Mouse (Mus musculus) neutrophil, adult 83 days (primary cell): ENCODE measurements around the gene Lamtor5. TPM values are rescaled to one million over a fixed set of nuclear protein-coding genes. Genes with fewer than 3 reads are reported as not detected.

ENCODE experiments used
- total RNA-seq, 2 experiments: library from RNA; stranded (reverse); gene quantifications; one replicate each; pipeline ENCODE4 v1.2.4; 2023

The Lamtor5 gene
- 10 to 100 TPM; 45.8 to 49.7 TPM for total RNA-seq

GRCm38 (mm10) chr3:107278479-107279269 lies at the start of gene Lamtor5:
Gene Lamtor5 (plus strand): TSS chr3:107278858.

GRCm38 (mm10) chr3:107230527-107230926 lies 48.1 kb upstream of the Lamtor5 start, which contains the start of gene A630076J17Rik:
Gene A630076J17Rik (plus strand): TSS chr3:107230614.

GRCm38 (mm10) chr3:107239607-107240006 lies 39.1 kb upstream of the Lamtor5 start, which contains the start of gene Prok1:
Gene Prok1 (minus strand): TSS chr3:107239707.

GRCm38 (mm10) chr3:107290764-107291381 lies 12.2 kb downstream of the Lamtor5 start, which contains the start of gene Slc16a4:
Gene Slc16a4 (plus strand): TSS chr3:107291230.

Other genes starting within 250 kb of the Lamtor5 start
- gene Kcna3, start 242.7 kb upstream of the Lamtor5 start, total RNA-seq, result 1 to 10 TPM; 8.4 to 10.0 TPM
- not detected for gene Kcna2, start 177.7 kb upstream of the Lamtor5 start, total RNA-seq
- not detected for gene Kcna10, start 95.8 kb upstream of the Lamtor5 start, total RNA-seq
- not detected for gene Cym, start 57.1 kb upstream of the Lamtor5 start, total RNA-seq
- gene A630076J17Rik, start 48.2 kb upstream of the Lamtor5 start, total RNA-seq, result not detected
- not detected for gene Prok1, start 39.2 kb upstream of the Lamtor5 start, total RNA-seq
- under 1 TPM; 0.28 to 0.33 TPM for gene Slc16a4, start 12.4 kb downstream of the Lamtor5 start, total RNA-seq
- gene Rbm15, start 54.8 kb downstream of the Lamtor5 start, total RNA-seq, result 10 to 100 TPM; 33.7 to 33.9 TPM
- not detected for gene Kcnc4, start 180.7 kb downstream of the Lamtor5 start, total RNA-seq
- not detected for gene Slc6a17, start 239.2 kb downstream of the Lamtor5 start, total RNA-seq